Mouse (Mus musculus): ENCODE measurements at regions not wholly inside any gene's neighbourhood (a gene's known extent, or its start where the extent isn't known, plus 50 kb on each side); places are given as distances from the start of the nearest gene placed in this dataset.

- no peak for DNase-seq (ENCODE audit: low read depth, low spot score)
Observed at GRCm38 (mm10) chr1:137332108-137332769, 372.0 kb upstream of the Nr5a2 start.

DNA sequence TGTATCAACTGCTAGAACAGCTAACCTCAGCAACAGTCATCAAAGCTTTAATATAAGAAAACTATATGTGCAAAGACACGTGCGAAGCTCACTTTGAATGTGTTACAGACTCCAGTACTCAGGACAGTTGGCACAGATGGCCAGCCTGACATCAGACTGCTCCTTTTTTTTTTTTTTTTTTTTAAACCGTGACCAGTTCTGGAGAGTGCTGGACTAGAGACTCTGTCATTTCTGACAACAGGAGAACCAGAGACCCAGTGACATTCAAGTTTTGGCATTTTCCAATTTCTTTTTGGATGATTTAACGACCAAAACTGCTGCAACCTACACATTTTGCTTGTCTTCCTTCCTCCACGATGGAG is 371.5 kb upstream of the Nr5a2 start:
- no peak for DNase-seq (ENCODE audit: low read depth, low spot score)

GRCm38 (mm10) chr1:137330634-137331033 is 370.4 kb upstream of the Nr5a2 start:
- DNase-seq (ENCODE audit: low read depth, low spot score): peak; percentile 7

- DNase-seq (ENCODE audit: low read depth, low spot score): no peak
Observed at GRCm38 (mm10) chr1:137323884-137324594, 363.8 kb upstream of the Nr5a2 start.

DNA sequence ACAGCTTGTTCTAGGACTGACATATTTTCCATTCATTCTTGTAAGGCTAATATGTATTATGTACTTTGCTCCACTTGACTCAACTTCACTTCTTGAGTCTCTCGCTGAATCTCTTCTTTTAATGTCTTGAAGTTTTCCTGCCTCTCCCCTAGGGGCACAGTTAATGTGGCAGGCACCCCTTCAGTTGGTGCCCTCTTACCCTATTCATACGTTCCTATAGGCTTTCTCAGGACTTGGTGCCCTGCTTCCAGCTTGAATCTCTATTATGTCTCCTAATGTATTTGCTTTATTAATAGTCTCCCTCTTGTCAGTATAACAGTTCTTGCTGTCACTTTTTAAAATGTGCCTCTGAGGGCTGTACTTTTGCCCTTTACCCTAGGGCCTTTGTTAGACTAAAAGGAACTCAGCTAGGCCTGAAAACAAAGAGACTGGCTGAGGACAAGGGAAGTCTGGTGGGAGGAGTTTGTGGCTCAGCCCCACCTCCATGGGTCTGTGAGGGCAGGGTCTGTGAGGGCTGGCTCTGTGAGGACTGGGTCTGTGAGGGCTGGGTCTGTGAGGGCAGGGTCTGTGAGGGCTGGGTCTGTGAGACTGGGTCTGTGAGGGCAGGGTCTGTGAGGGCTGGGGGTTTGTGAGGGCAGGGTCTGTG is 362.9 kb upstream of the Nr5a2 start:
- no peak for DNase-seq (ENCODE audit: low read depth, low spot score)

DNA sequence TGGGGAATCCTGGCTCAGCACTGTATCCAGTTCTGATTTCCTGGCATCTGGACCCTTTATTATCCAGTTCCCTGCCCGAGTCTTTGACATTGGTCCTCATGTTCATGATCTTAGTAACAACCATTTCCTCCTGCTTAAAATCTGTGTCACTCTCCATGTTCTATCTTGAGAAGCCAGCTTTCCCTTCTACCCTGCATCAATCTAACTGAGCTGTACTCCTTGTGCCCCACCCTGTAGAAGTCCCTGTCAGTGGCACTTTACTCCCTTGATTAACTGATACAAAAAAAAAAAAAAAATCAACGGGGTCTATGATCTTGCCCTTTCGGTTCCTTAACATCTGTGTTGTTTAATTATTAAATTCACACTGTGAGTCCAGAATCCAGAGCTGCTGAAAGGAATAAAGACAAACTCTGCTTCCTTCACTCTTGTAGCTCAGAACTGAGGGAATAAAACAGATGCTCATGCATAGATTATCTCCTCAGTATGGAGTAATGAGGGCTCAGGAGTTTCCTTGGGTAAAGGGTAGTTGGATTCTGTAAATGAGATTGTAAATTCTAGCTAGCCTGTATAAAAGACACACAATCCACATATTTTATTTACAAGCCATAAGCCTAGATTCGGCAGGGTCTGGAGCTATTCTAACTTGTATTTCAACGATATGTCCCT is 342.6 kb upstream of the Nr5a2 start:
- DNase-seq (ENCODE audit: low read depth, low spot score): no peak

DNA sequence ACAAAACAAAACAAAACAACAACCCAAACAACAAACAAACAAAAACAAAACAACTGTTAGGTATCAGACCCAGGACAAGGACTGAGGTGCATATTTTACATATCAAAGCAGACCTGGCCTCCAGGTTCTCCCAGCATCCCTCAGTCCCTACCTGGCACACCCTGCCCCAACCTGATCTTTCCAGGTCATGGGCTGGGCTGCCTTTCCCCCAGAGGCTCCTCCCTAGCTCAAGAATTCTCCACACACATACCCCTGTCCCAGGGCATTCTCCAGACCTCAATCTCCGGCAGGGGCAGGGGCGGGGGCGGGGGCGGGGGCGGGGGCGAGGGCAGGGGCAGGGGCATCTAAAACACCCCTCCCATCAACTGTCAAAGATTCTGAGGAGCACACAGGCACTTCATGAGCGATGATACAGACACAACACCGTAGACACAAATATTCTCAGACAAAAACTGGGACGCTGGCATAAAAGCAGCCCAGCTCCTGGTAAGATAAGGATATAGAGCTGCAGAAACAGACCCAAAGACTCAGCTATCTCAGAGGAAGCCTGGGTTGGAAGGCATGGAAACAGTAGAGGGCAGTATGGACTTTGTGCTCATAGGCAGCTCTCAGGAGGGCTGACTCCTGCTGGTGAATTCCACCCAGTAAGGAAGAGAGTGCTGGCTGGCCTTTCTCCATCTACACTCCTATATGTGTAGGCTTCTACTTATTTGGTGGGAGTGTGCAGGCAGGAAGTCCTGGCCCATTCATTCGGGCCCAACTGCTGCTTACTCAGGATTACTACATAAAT is 337.7 kb upstream of the Nr5a2 start:
- no peak for DNase-seq (ENCODE audit: low read depth, low spot score)

GRCm38 (mm10) chr1:137289456-137289855 is 329.2 kb upstream of the Nr5a2 start:
- no peak for DNase-seq (ENCODE audit: low read depth, low spot score)

DNA sequence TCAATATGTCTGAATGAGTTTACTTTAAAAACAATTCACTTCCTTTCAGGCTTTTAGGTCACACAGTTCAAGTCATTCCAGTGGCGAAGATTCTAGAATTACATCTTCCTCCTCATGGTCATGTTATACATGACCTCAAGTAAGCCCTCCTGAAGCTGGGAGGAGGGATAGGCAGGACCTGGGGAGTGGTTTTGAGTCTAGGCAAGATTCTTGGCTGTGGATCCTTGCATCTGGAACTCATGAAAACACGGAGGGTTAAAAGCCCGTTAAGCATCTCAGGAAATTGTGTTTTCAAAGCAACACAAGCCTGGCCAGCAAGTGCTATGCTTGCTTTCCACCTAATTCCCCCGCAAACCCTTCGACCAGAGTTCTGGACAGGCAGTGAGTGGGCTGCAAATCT is 323.0 kb upstream of the Nr5a2 start:
- no peak for DNase-seq (ENCODE audit: low read depth, low spot score)

DNA sequence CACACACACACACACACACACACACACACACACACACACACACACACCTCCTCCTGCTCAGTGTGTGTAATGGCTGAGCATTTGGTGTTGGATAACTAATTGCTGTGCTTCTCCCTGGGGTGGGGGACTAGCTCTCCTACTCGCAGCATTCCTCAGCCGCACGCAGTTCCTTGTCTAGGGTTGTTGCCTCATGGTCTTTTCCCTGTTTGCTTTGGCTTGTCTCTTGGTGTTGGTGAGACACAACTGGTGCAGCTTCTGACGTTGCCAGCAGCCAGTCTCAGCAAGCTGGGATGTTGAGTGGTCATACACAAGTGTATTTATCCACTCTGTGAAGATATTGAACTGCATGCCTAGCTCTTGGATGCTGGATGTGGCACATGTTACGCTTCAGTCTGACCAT is 322.2 kb upstream of the Nr5a2 start:
- no peak for DNase-seq (ENCODE audit: low read depth, low spot score)

- no peak for DNase-seq (ENCODE audit: low read depth, low spot score)
Observed at GRCm38 (mm10) chr1:137280391-137281386, 320.4 kb upstream of the Nr5a2 start.

GRCm38 (mm10) chr1:137279981-137280380 is 319.7 kb upstream of the Nr5a2 start:
- no peak for DNase-seq (ENCODE audit: low read depth, low spot score)

GRCm38 (mm10) chr1:137270659-137271612 is 310.7 kb upstream of the Nr5a2 start:
- DNase-seq (ENCODE audit: low read depth, low spot score): no peak

- DNase-seq (ENCODE audit: low read depth, low spot score): no peak
Observed at GRCm38 (mm10) chr1:137262806-137263370, 302.6 kb upstream of the Nr5a2 start.

- no peak for DNase-seq (ENCODE audit: low read depth, low spot score)
Observed at GRCm38 (mm10) chr1:137262121-137262525, 301.9 kb upstream of the Nr5a2 start.

DNA sequence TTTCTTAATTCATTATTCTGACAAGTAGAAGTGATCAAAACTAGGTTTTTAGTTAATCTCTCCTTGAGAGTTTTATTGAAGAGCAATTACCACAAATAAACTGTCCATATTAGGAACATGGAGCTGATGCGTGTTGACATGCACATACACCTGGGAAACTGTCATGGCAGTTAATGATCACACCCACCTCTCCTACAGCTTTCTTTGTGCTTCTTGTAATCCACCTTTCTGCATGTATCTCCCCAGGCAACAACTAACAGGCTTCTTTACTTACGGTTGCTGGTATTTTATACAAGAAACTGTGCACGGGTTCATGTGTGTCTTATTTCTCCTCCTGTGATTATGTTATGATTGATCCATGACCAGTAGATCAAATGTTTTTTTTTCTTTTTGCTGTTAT is 296.0 kb upstream of the Nr5a2 start:
- DNase-seq (ENCODE audit: low read depth, low spot score): no peak

- no peak for DNase-seq (ENCODE audit: low read depth, low spot score)
Observed at GRCm38 (mm10) chr1:137255041-137255440, 294.8 kb upstream of the Nr5a2 start.

DNA sequence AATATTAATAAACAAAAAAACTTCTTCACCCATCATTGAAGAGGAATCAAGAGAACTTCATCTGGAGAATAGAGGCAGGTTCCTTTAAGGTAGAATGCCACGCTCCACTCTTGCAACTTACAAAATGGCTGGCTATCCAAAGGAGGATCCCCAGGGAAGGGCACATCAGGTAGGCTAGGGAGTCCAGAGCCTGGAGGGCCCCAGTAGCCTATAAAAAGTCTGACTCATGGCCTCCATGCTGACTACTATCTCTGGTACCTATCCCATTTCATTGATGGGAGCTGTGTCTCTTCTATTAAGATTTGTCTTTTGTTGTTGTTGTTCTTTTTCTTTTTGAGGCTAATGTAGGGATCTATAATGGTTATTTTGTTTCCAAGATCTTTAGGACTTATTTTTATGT is 294.4 kb upstream of the Nr5a2 start:
- no peak for DNase-seq (ENCODE audit: low read depth, low spot score)

DNA sequence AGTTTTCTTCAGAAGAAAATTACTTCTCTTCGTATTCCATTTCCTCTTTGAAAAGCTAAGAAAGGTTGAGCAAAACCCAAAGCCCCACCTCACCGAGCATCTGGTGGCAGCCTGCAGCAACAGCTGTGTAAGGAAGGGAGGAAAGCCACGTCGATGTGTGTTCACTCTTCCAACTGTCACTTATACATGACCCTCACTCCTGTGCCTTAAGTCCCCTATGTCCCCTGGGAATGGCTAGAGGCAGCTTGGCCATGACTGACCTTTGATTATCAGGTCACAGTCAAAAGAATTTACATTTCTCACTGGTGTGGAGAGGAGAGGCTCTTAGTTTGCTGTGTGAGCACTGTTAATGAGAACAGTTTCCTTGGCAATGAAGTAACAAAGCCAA is 266.8 kb upstream of the Nr5a2 start:
- no peak for DNase-seq (ENCODE audit: low read depth, low spot score)
